Mouse (Mus musculus) colon, adult 2 months (tissue): Measurements from ENCODE around the gene Brd2. TPM values are rescaled to one million over a fixed set of nuclear protein-coding genes. Genes with fewer than 3 reads are reported as not detected.

Source experiments
- polyA plus RNA-seq: library from polyadenylated mRNA; depleted of rRNA; stranded (reverse); fragments of >200 nt; gene quantifications from 2 replicates; pipeline ENCODE4 v1.2.3, GENCODE M21; 2012; rRNA removed

The Brd2 gene
- polyA plus RNA-seq = 82.1 and 90.7 TPM in 2 replicates

GRCm38 (mm10) chr17:34122188-34122984 lies at the start of gene Brd2:
Gene Brd2, minus strand, starts transcription at chr17:34122634.

GRCm38 (mm10) chr17:34152923-34153322 lies 30.5 kb upstream of the Brd2 start, which contains the start of gene H2-DMb1:
Gene H2-DMb1, plus strand, starts transcription at chr17:34153072.

DNA sequence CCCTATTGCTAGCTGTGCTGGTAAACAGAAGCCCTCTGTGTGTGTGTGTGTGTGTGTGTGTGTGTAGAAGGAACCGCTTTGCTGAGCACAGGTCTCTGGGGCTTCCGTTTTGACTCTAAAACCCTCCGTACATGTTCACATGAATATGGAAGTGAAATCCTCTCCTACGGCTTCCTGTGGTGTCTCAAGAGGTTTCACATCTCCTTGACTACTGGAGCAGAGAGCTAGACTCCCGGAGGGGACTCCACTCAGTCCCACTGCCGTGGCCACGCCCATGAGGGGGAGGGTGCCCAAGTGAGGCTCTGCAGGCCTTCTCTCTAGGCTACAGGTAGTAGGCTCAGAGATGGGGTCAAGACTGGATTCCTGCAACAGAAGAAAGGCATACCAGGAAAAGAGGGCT lies 20.6 kb upstream of the Brd2 start, which contains the start of gene H2-DMb2:
H2-DMb2 (plus strand) TSS at position 275 of the 400 bp plus-strand sequence.

DNA sequence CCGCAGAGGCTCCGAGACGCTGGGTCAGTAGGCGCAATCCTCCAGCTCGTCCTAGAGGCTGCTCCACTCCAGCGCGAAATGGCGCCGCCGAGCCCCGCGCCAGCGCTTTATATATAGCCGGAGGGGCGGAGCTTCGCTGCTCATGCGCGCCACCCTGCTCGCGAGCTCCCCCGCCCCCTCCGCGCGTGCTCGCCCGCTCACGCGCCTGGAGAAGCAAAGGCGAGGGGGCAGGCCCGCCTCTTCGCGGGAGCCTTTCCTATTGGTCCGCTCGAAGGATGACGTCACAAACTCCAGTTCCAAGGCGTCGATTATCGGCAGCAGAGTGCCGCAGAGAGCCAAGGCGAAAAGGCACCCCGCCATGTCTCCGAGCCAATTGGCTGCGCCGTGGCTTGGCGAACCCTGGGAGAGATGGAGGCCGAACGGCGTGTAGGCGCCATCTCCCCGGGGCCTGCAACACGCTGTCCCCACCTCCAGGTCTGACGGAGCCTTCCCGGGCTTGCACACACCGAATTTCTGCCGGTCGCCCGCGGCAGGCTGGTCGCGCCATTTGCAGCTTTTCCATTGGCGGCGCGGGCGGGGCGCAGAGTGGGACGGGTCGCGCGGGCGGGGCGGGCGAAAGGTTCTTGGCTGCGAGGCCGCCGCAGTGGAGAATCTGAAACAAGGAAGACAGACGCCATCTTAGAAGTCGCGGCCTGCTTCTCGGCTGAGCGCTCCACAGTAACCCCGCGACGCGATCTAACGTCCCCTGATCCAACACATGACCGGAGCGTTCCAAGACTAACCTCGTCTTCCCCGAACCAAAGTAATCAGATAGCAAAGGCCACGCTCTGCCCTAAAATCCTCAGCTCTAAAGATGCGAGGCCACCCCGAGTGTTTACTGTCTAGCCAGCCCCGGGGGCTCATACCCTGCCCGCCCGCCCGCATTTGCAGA lies 2.9 kb downstream of the Brd2 start, which contains the start of gene H2-DMa:
H2-DMa (plus strand) TSS at position 293 of the 931 bp plus-strand sequence.

DNA sequence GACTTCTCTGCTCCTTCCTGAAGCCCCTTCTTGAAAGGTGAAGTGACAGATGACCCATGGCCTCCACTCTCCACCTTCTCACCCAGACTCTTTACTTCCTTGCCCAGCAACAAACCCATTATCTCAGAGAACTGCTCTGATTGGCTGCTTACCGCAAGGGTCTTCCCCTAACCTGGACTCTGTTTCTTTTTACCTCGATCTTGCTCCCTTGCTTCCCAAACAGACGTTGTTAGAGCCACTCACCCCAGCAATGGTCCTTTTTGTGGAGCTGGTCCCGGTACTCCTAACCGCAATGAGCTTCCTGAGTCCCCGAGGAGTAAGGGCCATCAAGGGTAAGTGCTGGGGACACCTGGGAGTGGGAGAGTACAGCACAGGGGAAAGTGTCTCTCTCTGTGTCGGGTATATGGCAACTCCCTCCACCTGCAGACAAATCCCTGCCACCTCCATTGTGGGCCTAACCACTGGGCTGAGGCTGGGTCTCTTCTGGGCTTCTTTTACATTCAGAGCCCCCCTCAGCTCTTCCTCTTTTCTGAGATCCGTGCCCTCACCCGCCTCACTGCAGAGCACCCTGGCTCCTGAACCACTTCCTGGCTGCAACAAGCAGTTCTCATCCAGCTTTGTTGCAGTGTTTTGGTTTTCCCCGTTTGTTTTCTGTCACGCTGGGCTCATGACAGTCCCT lies 30.1 kb downstream of the Brd2 start, which contains the start of gene H2-Oa:
H2-Oa (plus strand) TSS at position 144 of the 679 bp plus-strand sequence.

Other genes with a start within 250 kb of the Brd2 start
- not detected in 2 replicates for gene Gm7029, start 248.8 kb downstream of the Brd2 start, polyA plus RNA-seq
- gene Kifc1, start 232.0 kb downstream of the Brd2 start, polyA plus RNA-seq = 12.1 and 12.9 TPM in 2 replicates
- gene Platr17, start 217.5 kb downstream of the Brd2 start, polyA plus RNA-seq = not detected in 2 replicates
- gene Daxx, start 213.2 kb downstream of the Brd2 start, polyA plus RNA-seq = 32.6 and 36.6 TPM in 2 replicates
- 244 and 249 TPM in 2 replicates for gene Tapbp, start 206.7 kb downstream of the Brd2 start, polyA plus RNA-seq
- gene Zbtb22, start 206.7 kb downstream of the Brd2 start, polyA plus RNA-seq = 97.9 and 111 TPM in 2 replicates
- gene Rgl2, start 193.1 kb downstream of the Brd2 start, polyA plus RNA-seq = 131 and 156 TPM in 2 replicates
- 18.8 and 21.1 TPM in 2 replicates for gene Pfdn6, start 182.3 kb downstream of the Brd2 start, polyA plus RNA-seq
- gene Wdr46, start 182.0 kb downstream of the Brd2 start, polyA plus RNA-seq = 15.9 and 18.7 TPM in 2 replicates
- 24.6 and 27.7 TPM in 2 replicates for gene B3galt4, start 171.1 kb downstream of the Brd2 start, polyA plus RNA-seq
- gene Vps52, start 166.8 kb downstream of the Brd2 start, polyA plus RNA-seq = 54.1 and 71.0 TPM in 2 replicates
- 366 and 518 TPM in 2 replicates for gene Rps18, start 166.6 kb downstream of the Brd2 start, polyA plus RNA-seq
- gene H2-K1, start 122.3 kb downstream of the Brd2 start, polyA plus RNA-seq = 2,709 and 3,111 TPM in 2 replicates
- 80.0 and 97.6 TPM in 2 replicates for gene Ring1, start 98.0 kb downstream of the Brd2 start, polyA plus RNA-seq
- 114 and 160 TPM in 2 replicates for gene H2-Ke6, start 94.6 kb downstream of the Brd2 start, polyA plus RNA-seq
- 206 and 248 TPM in 2 replicates for gene Slc39a7, start 91.0 kb downstream of the Brd2 start, polyA plus RNA-seq
- gene Rxrb, start 90.8 kb downstream of the Brd2 start, polyA plus RNA-seq = 83.2 and 89.6 TPM in 2 replicates
- 1.3 and 1.8 TPM in 2 replicates for gene Col11a2, start 83.2 kb downstream of the Brd2 start, polyA plus RNA-seq
- 8.8 and 10.4 TPM in 2 replicates for gene H2-Oa, start 30.3 kb downstream of the Brd2 start, polyA plus RNA-seq
- gene H2-DMa, start 3.1 kb downstream of the Brd2 start, polyA plus RNA-seq = 33.6 and 41.0 TPM in 2 replicates
- 18.1 and 19.6 TPM in 2 replicates for gene H2-DMb2, start 20.7 kb upstream of the Brd2 start, polyA plus RNA-seq
- 38.9 and 63.4 TPM in 2 replicates for gene H2-DMb1, start 30.4 kb upstream of the Brd2 start, polyA plus RNA-seq
- 27.1 and 29.4 TPM in 2 replicates for gene Tap1, start 64.9 kb upstream of the Brd2 start, polyA plus RNA-seq
- 46.3 and 67.5 TPM in 2 replicates for gene Psmb9, start 65.1 kb upstream of the Brd2 start, polyA plus RNA-seq
- 54.9 and 80.3 TPM in 2 replicates for gene Psmb8, start 75.1 kb upstream of the Brd2 start, polyA plus RNA-seq
- gene Tap2, start 80.9 kb upstream of the Brd2 start, polyA plus RNA-seq = 37.1 and 41.0 TPM in 2 replicates
- 6.4 and 7.8 TPM in 2 replicates for gene H2-Ob, start 116.3 kb upstream of the Brd2 start, polyA plus RNA-seq
- gene H2-Ab1, start 135.1 kb upstream of the Brd2 start, polyA plus RNA-seq = 668 and 781 TPM in 2 replicates
- gene H2-Aa, start 165.2 kb upstream of the Brd2 start, polyA plus RNA-seq = 183 and 216 TPM in 2 replicates
- 135 and 141 TPM in 2 replicates for gene H2-Eb1, start 183.2 kb upstream of the Brd2 start, polyA plus RNA-seq
- gene H2-Eb2, start 203.0 kb upstream of the Brd2 start, polyA plus RNA-seq = 0.58 and 0.68 TPM in 2 replicates
- gene Btnl2, start 232.2 kb upstream of the Brd2 start, polyA plus RNA-seq = 2.4 and 4.6 TPM in 2 replicates